Mouse (Mus musculus): ENCODE results near the gene Mpp5.

The Mpp5 gene

DNA sequence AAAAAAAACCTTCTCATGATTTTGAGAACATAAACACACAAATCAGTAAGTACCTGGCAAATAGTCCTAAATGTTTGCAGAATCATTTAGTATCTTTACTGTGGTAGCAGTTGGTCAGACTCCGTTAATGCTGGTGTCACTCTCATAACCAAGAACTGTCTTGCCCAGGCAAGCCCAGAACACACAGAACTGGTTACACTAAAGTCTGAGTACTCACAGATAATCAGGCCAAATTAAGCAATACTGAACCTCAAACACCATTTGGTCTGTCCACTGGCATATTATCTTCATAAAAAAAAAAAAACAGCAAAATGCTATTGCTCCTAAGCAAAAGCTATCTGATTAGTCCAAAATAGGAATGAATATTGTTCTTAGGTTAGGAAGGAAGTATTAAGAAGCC, 93.7 kb downstream of the Mpp5 start:
- DNase-seq (ENCODE audit: low spot score in 2 of 2) = peak; percentile 31 to 39

DNA sequence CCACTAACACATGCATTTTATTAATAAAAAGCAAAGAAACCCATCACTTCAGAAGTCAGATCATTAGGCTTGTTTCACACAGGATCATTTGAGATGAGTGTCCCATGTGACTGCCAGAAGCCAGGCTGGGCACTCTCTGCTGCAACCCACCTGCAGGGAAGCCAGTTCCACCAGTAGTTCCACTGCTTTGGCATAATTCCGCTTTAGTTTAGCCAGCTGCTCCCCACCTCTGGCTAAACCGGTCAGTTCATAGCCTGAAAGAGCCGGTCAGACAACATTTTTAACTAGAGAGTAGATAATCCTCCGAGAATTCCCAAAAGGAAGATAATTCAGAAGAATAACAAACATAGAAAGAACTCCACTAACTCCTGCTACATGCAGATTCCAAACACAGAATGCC, 99.5 kb downstream of the Mpp5 start:
- DNase-seq (ENCODE audit: low spot score in 2 of 2) = peak; percentile 19 to 42

DNA sequence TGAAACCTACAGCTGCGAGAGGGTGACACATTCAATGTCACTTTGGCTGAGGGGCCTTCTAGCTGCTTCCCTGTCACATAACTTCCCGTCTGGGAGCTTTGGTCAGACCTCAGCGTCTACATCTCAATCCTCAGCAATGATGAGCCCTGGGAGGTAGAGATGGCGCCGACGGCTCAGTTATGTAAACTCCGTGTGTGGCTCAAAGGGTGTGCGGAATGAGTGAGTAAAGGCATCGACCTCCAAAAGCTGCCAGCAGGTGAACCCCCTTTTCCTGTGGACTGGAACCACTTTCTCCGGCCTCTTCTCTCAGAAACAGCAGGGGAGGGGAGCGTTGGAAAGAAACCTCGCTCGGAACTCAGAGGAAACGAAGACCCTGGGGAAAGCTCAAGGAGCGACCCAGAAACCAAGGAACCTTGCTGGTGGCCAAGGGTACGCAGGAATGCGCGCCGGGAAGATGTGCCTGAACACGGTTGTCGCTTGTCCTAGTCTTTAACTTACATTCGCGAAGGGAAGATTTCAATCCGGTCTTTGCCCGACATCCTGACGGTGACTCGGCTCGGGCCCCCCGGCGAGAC, 112.3 kb downstream of the Mpp5 start:
- peak in 1 of 2 experiments; percentile 19 for DNase-seq (ENCODE audit: low spot score in 2 of 2)

GRCm38 (mm10) chr12:78861496-78862253, 113.0 kb downstream of the Mpp5 start, which contains the start of the genes Atp6v1d and Eif2s1:
Gene Atp6v1d, minus strand, starts transcription at chr12:78861638.
Gene Eif2s1, plus strand, starts transcription at chr12:78861819.
- DNase-seq (ENCODE audit: low spot score in 2 of 2) = peak; percentile 96 to 99

DNA sequence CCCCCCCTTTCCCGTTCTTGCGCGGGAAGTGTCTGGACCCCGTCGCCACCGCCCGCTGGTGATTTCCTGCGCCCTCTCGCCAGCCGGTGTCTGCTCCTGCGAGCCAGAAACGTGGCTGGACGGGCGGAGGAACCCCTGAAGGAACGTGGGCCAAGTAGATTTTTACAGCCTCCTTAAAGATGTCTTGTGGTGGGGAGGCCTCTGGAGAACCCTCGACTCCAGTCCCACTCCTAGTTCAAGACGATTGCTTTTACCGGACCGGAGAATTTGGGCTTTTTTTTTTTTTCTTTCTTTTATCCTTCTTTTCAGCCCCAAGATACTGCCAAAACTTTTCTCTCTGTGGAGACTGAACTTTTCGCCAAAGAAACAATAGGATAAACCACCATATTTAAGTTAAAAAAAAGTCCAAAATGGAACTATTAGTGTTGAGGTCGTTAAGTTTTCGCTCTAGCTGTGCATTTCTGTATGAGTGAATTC, 113.6 kb downstream of the Mpp5 start:
- DNase-seq (ENCODE audit: low spot score in 2 of 2) = no peak

GRCm38 (mm10) chr12:78865434-78865833, 116.7 kb downstream of the Mpp5 start:
- DNase-seq (ENCODE audit: low spot score in 2 of 2) = no peak

GRCm38 (mm10) chr12:78868115-78868514, 119.4 kb downstream of the Mpp5 start:
- DNase-seq (ENCODE audit: low spot score in 2 of 2) = no peak

DNA sequence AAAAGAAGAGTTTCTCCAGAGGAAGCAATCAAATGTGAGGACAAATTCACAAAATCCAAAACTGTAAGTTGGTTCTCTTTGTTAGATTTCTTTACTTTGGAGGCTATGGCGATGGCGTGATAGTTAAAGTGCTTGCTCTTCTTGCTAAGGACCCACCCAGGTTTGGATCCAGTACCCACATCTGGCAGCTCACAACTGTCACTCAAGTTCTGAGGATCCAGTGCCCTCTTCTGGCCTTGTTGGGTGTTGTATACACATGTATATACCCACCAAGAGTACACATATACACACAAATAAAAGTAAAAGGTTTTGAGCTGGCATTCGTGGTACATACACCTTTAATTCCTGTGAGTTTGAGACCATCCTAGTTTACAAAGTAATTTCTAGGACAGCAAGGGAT, 125.9 kb downstream of the Mpp5 start:
- DNase-seq (ENCODE audit: low spot score in 2 of 2) = no peak

GRCm38 (mm10) chr12:78890062-78890461, 141.4 kb downstream of the Mpp5 start:
- DNase-seq (ENCODE audit: low spot score in 2 of 2) = no peak
